Mouse (Mus musculus) liver, adult (tissue): ENCODE results near the gene Gm20388.

Source experiments
- GATA4 ChIP-seq: IDR thresholded peaks from 2 replicates; pipeline ENCODE4 v1.6.1; 2014; ENCODE audit warnings: mild to moderate bottlenecking, low read length; ENCODE audit not compliant: insufficient replicate concordance

Gene Gm20388

GRCm38 (mm10) chr8:121030496-121031040, 1119.9 kb downstream of the Gm20388 start:
- TF ChIP-seq GATA4 = no peak

- no peak for TF ChIP-seq GATA4
Observed at GRCm38 (mm10) chr8:121033299-121034013, 1122.8 kb downstream of the Gm20388 start.

GRCm38 (mm10) chr8:121035611-121036010, 1125.0 kb downstream of the Gm20388 start:
- TF ChIP-seq GATA4 = no peak

GRCm38 (mm10) chr8:121043719-121044440, 1133.2 kb downstream of the Gm20388 start:
- TF ChIP-seq GATA4 = no peak

GRCm38 (mm10) chr8:121047441-121047840, 1136.8 kb downstream of the Gm20388 start:
- no peak for TF ChIP-seq GATA4

GRCm38 (mm10) chr8:121058081-121058480, 1147.4 kb downstream of the Gm20388 start:
- TF ChIP-seq GATA4 = no peak

GRCm38 (mm10) chr8:121059098-121059497, 1148.5 kb downstream of the Gm20388 start:
- no peak for TF ChIP-seq GATA4

GRCm38 (mm10) chr8:121062521-121062920, 1151.9 kb downstream of the Gm20388 start:
- no peak for TF ChIP-seq GATA4

- no peak for TF ChIP-seq GATA4
Observed at GRCm38 (mm10) chr8:121063649-121064048, 1153.0 kb downstream of the Gm20388 start.

GRCm38 (mm10) chr8:121071454-121071853, 1160.8 kb downstream of the Gm20388 start:
- no peak for TF ChIP-seq GATA4

GRCm38 (mm10) chr8:121072406-121073130, 1161.9 kb downstream of the Gm20388 start:
- no peak for TF ChIP-seq GATA4

- TF ChIP-seq GATA4 = no peak
Observed at GRCm38 (mm10) chr8:121073174-121074107, 1162.8 kb downstream of the Gm20388 start.

GRCm38 (mm10) chr8:121074108-121074847, 1163.6 kb downstream of the Gm20388 start:
- no peak for TF ChIP-seq GATA4

GRCm38 (mm10) chr8:121074848-121075145, 1164.2 kb downstream of the Gm20388 start:
- no peak for TF ChIP-seq GATA4
